Mouse (Mus musculus) MEL (cell line): Measurements from ENCODE around the gene H60b.

ENCODE experiments used
- BHLHE40 ChIP-seq: IDR thresholded peaks from 2 replicates; pipeline ENCODE4 v1.6.1; 2012; ENCODE audit warnings: low read depth, mild to moderate bottlenecking, inconsistent platforms, low read length, improper control_type of control experiment, borderline replicate concordance
- CHD1 ChIP-seq: IDR thresholded peaks from 2 replicates; pipeline ENCODE4 v1.6.1; 2012; ENCODE audit warnings: low read depth, mild to moderate bottlenecking, inconsistent platforms, low read length, improper control_type of control experiment
- CTCF ChIP-seq, 3 experiments: IDR thresholded peaks in 2 of 3; conservative IDR thresholded peaks in 1 of 3; 2 replicates each; pipeline ENCODE4 v1.5.1; 2011 to 2012; ENCODE audit warnings: low read length in 3 of 3, low read depth in 2 of 3, mild to moderate bottlenecking in 2 of 3, improper control_type of control experiment in 1 of 3, inconsistent platforms in 1 of 3, mixed read lengths in 1 of 3, moderate library complexity in 1 of 3; ENCODE audit not compliant: control insufficient read depth in 1 of 3, insufficient read depth in 1 of 3, poor library complexity in 1 of 3, severe bottlenecking in 1 of 3
- EP300 ChIP-seq, 2 experiments: IDR thresholded peaks; 2 replicates each; pipeline ENCODE4 v1.6.1; 2011; ENCODE audit warnings: improper control_type of control experiment in 2 of 2, low read length in 2 of 2, low read depth in 1 of 2, mild to moderate bottlenecking in 1 of 2
- GATA1 ChIP-seq: IDR thresholded peaks from 2 replicates; pipeline ENCODE4 v1.6.1; 2011; ENCODE audit warnings: low read depth, low read length, improper control_type of control experiment
- JUND ChIP-seq: IDR thresholded peaks from 2 replicates; pipeline ENCODE4 v1.6.1; 2011; ENCODE audit warnings: low read depth, mild to moderate bottlenecking, improper control_type of control experiment, low read length
- MAX ChIP-seq: IDR thresholded peaks from 2 replicates; pipeline ENCODE4 v1.6.1; 2011; ENCODE audit warnings: low read length, improper control_type of control experiment
- NRF1 ChIP-seq: IDR thresholded peaks from 2 replicates; pipeline ENCODE4 v1.6.1; 2014; ENCODE audit warnings: low read depth, mild to moderate bottlenecking, inconsistent platforms, low read length, improper control_type of control experiment, moderate library complexity; ENCODE audit not compliant: poor library complexity, insufficient read depth, severe bottlenecking
- POLR2A ChIP-seq, 2 experiments: IDR thresholded peaks; 2 replicates each; pipeline ENCODE4 v1.6.1; 2011 to 2012; ENCODE audit warnings: low read length in 2 of 2, mild to moderate bottlenecking in 2 of 2, control low read depth in 1 of 2, improper control_type of control experiment in 1 of 2, low read depth in 1 of 2, moderate library complexity in 1 of 2; ENCODE audit not compliant: control insufficient read depth in 1 of 2, insufficient read depth in 1 of 2, poor library complexity in 1 of 2
- TCF12 ChIP-seq: IDR thresholded peaks from 2 replicates; pipeline ENCODE4 v1.6.1; 2014; ENCODE audit warnings: low read depth, mild to moderate bottlenecking, inconsistent platforms, low read length, improper control_type of control experiment, moderate library complexity
- ZKSCAN1 ChIP-seq: IDR thresholded peaks from 2 replicates; pipeline ENCODE4 v1.6.1; 2012; ENCODE audit warnings: low read depth, mild to moderate bottlenecking, inconsistent platforms, low read length, improper control_type of control experiment, moderate library complexity
- ZMIZ1 ChIP-seq: IDR thresholded peaks from 2 replicates; pipeline ENCODE4 v1.6.1; 2012; ENCODE audit warnings: low read depth, mild to moderate bottlenecking, inconsistent platforms, low read length, improper control_type of control experiment, moderate library complexity

- TF ChIP-seq CTCF (IDR thresholded peaks at IDR 0.05 in 2 of 3, conservative IDR thresholded peaks at IDR 0.05 in 1 of 3; ENCODE audit: control insufficient read depth in 1 of 3, insufficient read depth in 1 of 3, low read depth in 2 of 3, low read length in 3 of 3, poor library complexity in 1 of 3, severe bottlenecking in 1 of 3) (no peak), POLR2A (IDR thresholded peaks at IDR 0.05; ENCODE audit: control insufficient read depth in 1 of 2, insufficient read depth in 1 of 2, low read depth in 1 of 2, low read length in 2 of 2, poor library complexity in 1 of 2) (no peak), GATA1 (no peak), EP300 (IDR thresholded peaks at IDR 0.05; ENCODE audit: low read depth in 1 of 2, low read length in 2 of 2) (no peak), BHLHE40 (no peak), TCF12 (no peak), CHD1 (no peak), MAX (no peak), ZMIZ1 (no peak), NRF1 (no peak), ZKSCAN1 (no peak), JUND (no peak)
These were observed 149.8 kb downstream of the H60b start for GRCm38 (mm10) chr10:22308221-22308620.
